Mouse (Mus musculus): ENCODE data around the gene March9. TPM values are rescaled to one million over a fixed set of nuclear protein-coding genes. Genes with fewer than 3 reads are reported as not detected.
"Not testable (repeated sequence)": the region's sequence is repeated elsewhere in the genome, so short reads cannot be mapped to it uniquely, and the experiment has no call there.

The March9 gene
- polyA plus RNA-seq, 1 experiment from 2014 or later = 1.2 TPM

DNA sequence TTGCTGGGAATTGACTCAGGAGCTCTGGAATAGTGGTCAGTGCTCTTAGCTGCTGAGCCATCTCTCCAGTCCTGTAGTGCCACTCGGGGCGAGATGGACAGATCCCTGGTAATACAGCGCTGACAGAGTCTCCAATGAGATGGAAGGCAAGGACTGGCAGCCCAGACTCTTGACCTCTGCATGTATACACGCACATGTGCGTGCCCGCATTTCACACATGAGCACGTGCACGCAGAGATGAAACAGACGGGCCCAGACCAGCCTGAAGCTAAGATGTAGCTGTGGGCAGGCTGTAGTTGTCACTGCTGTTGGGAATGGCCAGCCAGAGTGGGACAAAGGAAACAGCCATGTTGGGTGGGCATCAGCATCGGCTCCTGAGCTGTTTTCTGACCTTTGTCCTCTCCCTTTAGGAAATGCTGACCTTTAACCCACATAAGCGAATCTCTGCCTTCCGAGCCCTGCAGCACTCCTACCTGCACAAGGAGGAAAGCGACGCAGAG is 6.6 kb upstream of the March9 start:
- Histone ChIP-seq H3K9me3 (no peaks in the 10 kb centered on the region), H3K4me3 (peak overlapping the region; percentile 23; the same call in 1 of the 2 replicates), H3K27ac (replicated peaks) (no peak overlapping the region), H3K36me3 (replicated peaks) (peaks cover 46% of the 10 kb centered on the region), H3K4me1 (peaks cover 53% of the 10 kb centered on the region), H3K27me3 (replicated peaks; ENCODE audit: low read depth, poor library complexity, severe bottlenecking) (peaks cover 7% of the 10 kb centered on the region)
- WGBS = 88% methylated on average over 14 of the region's 14 CpGs
- DNase-seq (ENCODE audit: low spot score) = peak; percentile 20

DNA sequence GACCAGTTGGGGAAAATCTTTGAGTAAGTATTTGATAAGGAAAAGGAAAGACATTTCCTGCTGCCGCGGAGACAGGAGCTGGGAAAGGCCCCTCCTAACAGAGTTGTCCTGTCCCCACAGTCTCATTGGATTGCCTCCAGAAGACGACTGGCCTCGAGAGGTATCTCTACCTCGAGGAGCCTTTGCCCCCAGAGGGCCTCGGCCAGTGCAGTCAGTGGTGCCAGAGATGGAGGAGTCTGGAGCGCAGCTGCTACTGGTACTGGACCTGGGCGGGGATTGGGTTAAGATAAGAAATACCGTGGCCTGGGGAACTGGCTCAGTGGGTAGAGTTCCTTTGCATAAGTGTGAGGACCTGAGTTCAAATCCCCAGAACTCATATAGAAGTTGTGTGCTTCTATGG is 6.0 kb upstream of the March9 start:
- Histone ChIP-seq H3K4me3 (peak overlapping the region; percentile 93; the same call in 1 of the 2 replicates), H3K27ac (replicated peaks) (no peak overlapping the region), H3K4me1 (peaks cover 51% of the 10 kb centered on the region), H3K9me3 (no peaks in the 10 kb centered on the region), H3K27me3 (replicated peaks; ENCODE audit: low read depth, poor library complexity, severe bottlenecking) (peaks cover 13% of the 10 kb centered on the region), H3K36me3 (replicated peaks) (peaks cover 46% of the 10 kb centered on the region)
- DNase-seq (ENCODE audit: low spot score) = no peak
- 90% methylated on average over 9 of the region's 9 CpGs for WGBS

DNA sequence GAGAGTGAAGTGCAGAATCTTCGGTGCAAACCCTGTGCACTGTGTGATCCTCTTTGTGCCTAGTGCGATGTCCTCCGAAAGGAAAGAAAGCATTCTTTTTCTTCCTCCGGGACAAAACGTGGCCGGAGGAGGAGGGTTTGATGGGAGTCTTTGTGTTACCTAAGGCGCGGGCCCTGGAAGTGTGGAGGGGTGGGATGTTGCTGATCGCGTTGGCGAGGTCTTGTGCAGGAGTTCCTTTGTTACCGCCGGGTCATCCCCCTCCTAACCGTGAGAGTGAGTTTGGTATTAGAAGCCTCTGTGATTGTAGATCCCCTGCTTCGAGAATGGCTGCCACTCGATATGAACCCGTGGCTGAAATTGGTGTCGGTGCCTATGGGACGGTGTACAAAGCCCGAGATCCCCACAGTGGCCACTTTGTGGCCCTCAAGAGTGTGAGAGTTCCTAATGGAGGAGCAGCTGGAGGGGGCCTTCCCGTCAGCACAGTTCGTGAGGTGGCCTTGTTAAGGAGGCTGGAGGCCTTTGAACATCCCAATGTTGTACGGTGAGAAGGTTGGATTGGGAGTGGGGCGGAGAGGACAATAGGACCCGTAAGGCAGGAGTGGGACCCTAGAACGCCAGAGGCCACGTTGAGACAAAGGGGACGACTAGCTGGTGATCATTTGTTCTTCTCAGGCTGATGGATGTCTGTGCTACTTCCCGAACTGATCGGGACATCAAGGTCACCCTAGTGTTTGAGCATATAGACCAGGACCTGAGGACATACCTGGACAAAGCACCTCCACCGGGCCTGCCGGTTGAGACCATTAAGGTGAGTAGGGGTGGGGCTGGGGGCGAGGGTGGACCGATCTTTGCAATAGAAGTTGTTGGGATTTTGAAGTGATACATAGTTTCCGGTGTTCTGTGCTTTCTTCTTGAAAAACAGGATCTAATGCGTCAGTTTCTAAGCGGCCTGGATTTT is 4.2 kb upstream of the March9 start:
- Histone ChIP-seq H3K4me3 (peak overlapping the region; percentile 93), H3K9me3 (no peaks in the 10 kb centered on the region), H3K4me1 (peaks cover 62% of the 10 kb centered on the region), H3K27me3 (replicated peaks; ENCODE audit: low read depth, poor library complexity, severe bottlenecking) (peaks cover 31% of the 10 kb centered on the region), H3K27ac (replicated peaks) (peak overlapping the region; percentile 100), H3K36me3 (replicated peaks) (peaks cover 46% of the 10 kb centered on the region)
- peak; percentile 58 for DNase-seq (ENCODE audit: low spot score)
- WGBS = 16% methylated on average over 37 of the region's 37 CpGs

DNA sequence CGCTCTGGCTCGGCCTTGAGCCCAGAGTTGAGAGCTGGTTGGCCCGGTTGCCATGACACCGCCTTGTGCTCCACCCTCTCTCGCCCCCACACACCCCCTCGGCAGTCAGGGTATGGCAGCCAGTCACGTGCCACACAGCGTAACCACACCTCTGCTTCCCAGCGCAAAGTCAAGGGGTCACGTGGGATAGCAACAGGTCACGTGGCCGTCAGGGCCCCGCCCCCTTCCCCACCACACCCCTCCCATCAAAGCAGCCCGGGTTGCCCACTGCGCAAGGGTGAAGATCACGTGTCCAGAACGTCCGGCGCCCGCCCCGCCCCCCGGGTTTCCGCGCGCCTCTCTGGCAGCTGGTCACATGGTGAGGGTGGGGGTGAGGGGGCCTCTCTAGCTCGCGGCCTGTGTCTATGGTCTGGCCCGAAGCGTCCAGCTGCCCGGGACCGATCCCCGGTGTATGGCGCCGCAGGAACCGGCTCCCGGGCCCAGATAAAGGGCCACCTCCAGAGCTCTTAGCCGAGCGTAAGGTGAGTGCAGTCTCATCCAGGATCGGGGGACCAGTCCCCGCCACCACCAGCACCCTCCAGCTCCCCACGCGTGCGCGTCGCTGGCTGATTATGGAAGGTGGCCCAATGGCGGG is 3.4 kb upstream of the March9 start, which contains the start of gene Cdk4:
TSS of gene Cdk4 (plus strand) at position 296 of the 634 bp plus-strand sequence.
- peak; percentile 100 for DNase-seq (ENCODE audit: low spot score)
- Histone ChIP-seq H3K36me3 (replicated peaks) (peaks cover 41% of the 10 kb centered on the region), H3K4me3 (peak within 1 kb of the TSS; percentile 93), H3K27me3 (replicated peaks; ENCODE audit: low read depth, poor library complexity, severe bottlenecking) (peaks cover 39% of the 10 kb centered on the region), H3K4me1 (peaks cover 62% of the 10 kb centered on the region), H3K9me3 (no peaks in the 10 kb centered on the region), H3K27ac (replicated peaks) (peak within 1 kb of the TSS; percentile 100)
- under 1% methylated on average over 46 of the region's 46 CpGs for WGBS

DNA sequence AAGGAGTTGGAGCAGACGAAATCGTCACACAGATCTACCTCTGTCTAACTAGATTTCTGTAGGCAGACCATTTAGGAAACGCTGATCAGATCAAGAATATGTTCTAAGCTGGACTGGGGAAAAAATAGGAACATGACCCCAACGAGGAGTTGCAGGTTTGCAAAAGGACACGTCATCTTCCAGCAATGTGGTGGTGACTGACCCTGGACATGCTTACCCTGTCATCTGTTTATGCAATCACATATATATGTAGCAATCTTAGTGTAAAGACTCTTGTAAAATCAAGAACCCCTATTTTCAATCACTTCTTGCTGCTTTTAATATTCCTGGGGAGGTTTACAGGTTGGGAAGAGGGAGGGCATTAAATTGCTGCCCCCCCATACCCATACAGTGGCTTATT is 2.5 kb upstream of the March9 start:
- Histone ChIP-seq H3K4me1 (peaks cover 62% of the 10 kb centered on the region), H3K27ac (replicated peaks) (peak overlapping the region; percentile 100; the same call in 1 of the 2 replicates), H3K36me3 (replicated peaks) (peaks cover 35% of the 10 kb centered on the region), H3K4me3 (peak overlapping the region; percentile 93), H3K9me3 (no peaks in the 10 kb centered on the region), H3K27me3 (replicated peaks; ENCODE audit: low read depth, poor library complexity, severe bottlenecking) (peaks cover 47% of the 10 kb centered on the region)
- 83% methylated on average over 5 of the region's 5 CpGs for WGBS
- no peak for DNase-seq (ENCODE audit: low spot score)

DNA sequence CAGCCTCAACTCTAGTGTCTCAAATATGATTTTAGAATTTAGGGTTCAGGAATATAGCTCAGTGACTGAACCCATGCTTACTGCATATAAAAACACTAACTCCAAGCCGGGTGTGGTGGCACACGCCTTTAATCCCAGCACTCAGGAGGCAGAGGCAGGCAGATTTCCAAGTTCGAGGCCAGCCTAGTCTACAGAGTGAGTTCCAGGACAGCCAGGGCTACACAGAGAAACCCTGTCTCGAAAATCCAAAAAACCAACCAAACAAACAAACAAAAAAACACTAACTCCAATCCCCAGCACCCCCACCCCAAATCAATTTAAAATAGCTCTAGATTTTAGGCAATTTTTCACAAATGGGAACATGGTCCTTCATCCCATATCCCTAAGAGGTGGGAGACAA is 2.1 kb upstream of the March9 start:
- 85% methylated on average over 4 of the region's 4 CpGs for WGBS
- not testable (repeated sequence) for H3K9me3 ChIP-seq; H3K27ac ChIP-seq (replicated peaks); H3K4me3 ChIP-seq; DNase-seq (ENCODE audit: low spot score)
- peaks cover 62% of the 10 kb centered on the region for H3K4me1 ChIP-seq
- peaks cover 52% of the 10 kb centered on the region for H3K27me3 ChIP-seq (replicated peaks; ENCODE audit: low read depth, poor library complexity, severe bottlenecking)
- H3K36me3 ChIP-seq (replicated peaks) = peaks cover 35% of the 10 kb centered on the region

DNA sequence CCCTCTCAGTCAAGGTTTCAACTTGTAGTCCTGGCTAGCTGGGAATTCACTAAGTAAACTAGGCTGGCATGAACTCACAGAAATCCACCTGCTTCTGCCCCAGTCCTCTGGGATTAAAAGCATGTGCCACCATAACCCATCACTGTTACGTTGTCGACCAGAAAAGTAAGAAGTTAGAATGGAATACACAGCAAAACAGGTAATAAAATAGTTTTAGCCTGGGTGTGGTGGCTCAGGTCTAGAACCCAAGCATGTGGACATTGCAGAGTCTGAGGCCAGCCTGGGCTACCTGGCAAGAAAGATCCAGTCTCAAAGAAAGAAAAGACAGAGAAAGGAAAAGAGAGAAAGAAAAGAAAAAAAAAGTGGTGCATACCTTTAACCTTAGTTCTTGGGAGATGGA is 1.5 kb upstream of the March9 start:
- H3K9me3 ChIP-seq = no peaks in the 10 kb centered on the region
- WGBS = 73% methylated on average over 2 of the region's 2 CpGs
- peaks cover 35% of the 10 kb centered on the region for H3K36me3 ChIP-seq (replicated peaks)
- H3K4me3 ChIP-seq = no peak overlapping the region
- H3K27ac ChIP-seq (replicated peaks) = no peak overlapping the region
- peaks cover 58% of the 10 kb centered on the region for H3K4me1 ChIP-seq
- H3K27me3 ChIP-seq (replicated peaks; ENCODE audit: low read depth, poor library complexity, severe bottlenecking) = peaks cover 53% of the 10 kb centered on the region
- no peak for DNase-seq (ENCODE audit: low spot score)

DNA sequence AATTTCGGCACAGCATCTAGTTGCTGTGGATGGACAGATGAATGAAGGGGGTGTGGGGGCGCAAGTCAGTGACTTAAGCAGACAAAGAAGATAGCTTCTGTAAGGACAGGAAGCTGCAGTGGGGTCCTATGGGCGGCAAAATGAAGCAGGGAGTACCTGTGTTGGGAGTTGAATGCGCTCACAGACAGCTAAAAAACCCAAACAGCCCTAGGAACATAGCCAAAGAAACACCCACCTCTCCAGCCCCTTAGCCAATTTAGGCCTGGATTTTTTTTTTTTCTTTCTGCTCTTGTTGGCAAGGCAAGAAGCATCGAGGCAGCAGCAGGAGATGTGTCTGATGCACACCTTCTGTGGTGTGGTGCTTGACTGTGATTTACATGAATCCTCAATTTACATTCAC is 1.1 kb upstream of the March9 start:
- Histone ChIP-seq H3K27ac (replicated peaks) (no peak overlapping the region), H3K36me3 (replicated peaks) (peaks cover 35% of the 10 kb centered on the region), H3K4me1 (peaks cover 57% of the 10 kb centered on the region), H3K4me3 (peak overlapping the region; percentile 95; the same call in 1 of the 2 replicates), H3K27me3 (replicated peaks; ENCODE audit: low read depth, poor library complexity, severe bottlenecking) (peaks cover 58% of the 10 kb centered on the region), H3K9me3 (no peaks in the 10 kb centered on the region)
- no peak for DNase-seq (ENCODE audit: low spot score)
- WGBS = 36% methylated on average over 5 of the region's 5 CpGs

DNA sequence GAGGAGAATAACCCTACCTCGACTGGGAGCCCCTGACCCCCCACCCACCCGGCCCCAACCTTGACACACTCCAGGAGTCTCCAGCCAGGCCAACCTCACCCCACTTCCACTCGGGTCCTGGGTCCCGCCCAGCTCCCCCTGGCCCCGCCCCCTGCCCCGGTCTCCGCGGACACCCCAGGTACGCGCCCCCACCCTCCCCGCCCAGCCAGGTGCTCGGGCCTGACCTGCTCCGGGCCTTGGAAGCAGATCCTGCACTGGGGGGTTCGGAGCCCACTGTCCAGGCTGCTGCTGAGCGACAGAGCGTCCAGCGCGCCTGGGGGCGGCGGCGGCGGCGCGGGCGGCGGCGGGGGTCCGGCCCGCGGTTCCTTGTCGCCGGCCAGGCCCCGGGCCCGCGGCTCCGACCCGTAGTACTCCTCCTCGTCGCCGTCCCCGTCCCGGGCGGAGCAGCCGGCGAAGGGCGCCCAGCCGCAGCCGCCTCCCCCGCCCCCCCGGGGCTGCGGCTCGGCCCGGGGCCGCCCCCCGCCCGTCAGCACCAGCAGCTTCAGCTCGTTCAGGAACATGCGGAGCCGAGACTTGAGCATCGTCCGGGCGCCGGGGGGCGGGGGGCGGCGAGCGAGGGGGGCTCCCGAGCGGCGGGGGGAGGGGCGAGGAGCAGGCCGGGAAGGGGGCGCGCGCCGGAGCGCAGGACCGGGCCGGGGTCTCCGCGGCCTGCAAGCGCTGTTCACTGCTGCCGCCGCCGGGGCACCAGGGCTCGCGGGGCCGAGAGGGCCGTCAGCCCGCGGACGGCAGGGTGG is 613 bp downstream of the March9 start:
- peak overlapping the region; percentile 95 for H3K4me3 ChIP-seq
- peaks cover 29% of the 10 kb centered on the region for H3K36me3 ChIP-seq (replicated peaks)
- WGBS = under 1% methylated on average over 92 of the region's 92 CpGs
- H3K27ac ChIP-seq (replicated peaks) = peak overlapping the region; percentile 88
- DNase-seq (ENCODE audit: low spot score) = peak; percentile 67
- peaks cover 61% of the 10 kb centered on the region for H3K27me3 ChIP-seq (replicated peaks; ENCODE audit: low read depth, poor library complexity, severe bottlenecking)
- H3K9me3 ChIP-seq = no peaks in the 10 kb centered on the region
- H3K4me1 ChIP-seq = peaks cover 48% of the 10 kb centered on the region

DNA sequence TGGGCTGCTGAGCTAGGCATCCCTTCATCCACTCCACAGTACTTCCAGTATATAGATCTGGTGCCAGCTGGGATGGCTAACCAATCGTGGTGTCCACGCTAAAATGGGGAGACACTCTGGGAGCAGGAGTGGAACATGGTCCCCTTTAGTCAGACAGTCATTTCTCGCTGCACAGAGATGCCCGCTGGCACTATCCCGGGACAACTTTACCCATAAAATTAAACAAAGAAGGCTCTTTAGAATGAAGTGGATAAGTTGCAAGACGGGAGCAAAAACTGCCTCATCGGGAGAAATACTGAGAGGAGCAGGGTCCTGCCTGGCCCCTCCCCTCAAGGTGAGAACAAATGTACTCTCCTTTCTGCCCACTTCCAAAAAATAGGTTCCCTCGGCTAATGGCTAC is 1.3 kb downstream of the March9 start:
- H3K36me3 ChIP-seq (replicated peaks) = peaks cover 27% of the 10 kb centered on the region
- H3K4me1 ChIP-seq = peaks cover 48% of the 10 kb centered on the region
- H3K9me3 ChIP-seq = no peaks in the 10 kb centered on the region
- peaks cover 63% of the 10 kb centered on the region for H3K27me3 ChIP-seq (replicated peaks; ENCODE audit: low read depth, poor library complexity, severe bottlenecking)
- no peak for DNase-seq (ENCODE audit: low spot score)
- WGBS = 14% methylated on average over 8 of the region's 8 CpGs
- peak overlapping the region; percentile 95 for H3K4me3 ChIP-seq
- 0 out of 2 replicates have a peak overlapping the region, but pooled peaks have one; percentile 10 for H3K27ac ChIP-seq (replicated peaks)

DNA sequence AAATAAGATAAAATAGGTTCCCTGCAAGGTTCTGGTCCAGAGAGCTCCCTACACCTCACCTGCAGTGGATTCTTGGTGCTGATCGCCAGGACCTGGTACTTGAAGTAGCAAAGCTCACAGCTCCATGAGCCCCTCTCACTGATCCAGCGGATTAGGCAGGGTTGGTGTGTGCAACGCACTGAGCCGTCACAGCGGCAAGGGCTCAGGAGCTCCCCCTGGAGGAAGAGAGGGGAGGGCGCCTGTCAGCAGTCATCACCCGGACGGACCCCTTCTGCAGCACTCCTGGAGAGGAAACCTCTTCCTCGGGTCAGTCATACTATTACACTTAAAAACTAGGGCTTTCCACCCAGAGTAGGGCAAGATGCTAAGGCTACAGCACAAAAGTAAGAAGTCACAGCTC is 1.8 kb downstream of the March9 start:
- H3K27me3 ChIP-seq (replicated peaks; ENCODE audit: low read depth, poor library complexity, severe bottlenecking) = peaks cover 66% of the 10 kb centered on the region
- H3K27ac ChIP-seq (replicated peaks) = no peak overlapping the region
- 1% methylated on average over 9 of the region's 9 CpGs for WGBS
- DNase-seq (ENCODE audit: low spot score) = peak; percentile 88
- peaks cover 27% of the 10 kb centered on the region for H3K36me3 ChIP-seq (replicated peaks)
- no peaks in the 10 kb centered on the region for H3K9me3 ChIP-seq
- H3K4me1 ChIP-seq = peaks cover 48% of the 10 kb centered on the region
- H3K4me3 ChIP-seq = peak overlapping the region; percentile 95

DNA sequence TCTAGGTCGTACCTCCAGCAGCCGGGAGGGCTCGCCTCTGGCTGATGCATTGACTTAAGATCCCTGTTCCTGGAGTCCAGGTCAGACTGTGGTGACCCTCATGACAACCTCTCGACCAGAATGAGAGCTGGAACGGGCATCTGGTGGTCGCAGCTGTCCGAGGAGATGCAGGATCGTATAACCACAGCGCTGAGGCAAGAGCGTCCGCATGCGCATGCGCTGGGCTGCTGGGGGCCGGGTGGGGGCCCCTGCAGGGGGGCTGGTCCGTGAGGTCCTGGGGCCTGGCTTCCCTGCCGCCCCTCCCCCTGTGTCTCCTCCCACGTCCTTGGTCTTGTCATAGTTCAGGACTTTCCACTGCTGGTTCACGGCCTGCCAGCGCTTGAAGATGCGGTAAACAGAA is 3.5 kb downstream of the March9 start:
- Histone ChIP-seq H3K4me1 (peaks cover 42% of the 10 kb centered on the region), H3K36me3 (replicated peaks) (peaks cover 27% of the 10 kb centered on the region), H3K27ac (replicated peaks) (no peak overlapping the region), H3K27me3 (replicated peaks; ENCODE audit: low read depth, poor library complexity, severe bottlenecking) (peaks cover 74% of the 10 kb centered on the region), H3K9me3 (no peaks in the 10 kb centered on the region), H3K4me3 (peak overlapping the region; percentile 13; the same call in 1 of the 2 replicates)
- no peak for DNase-seq (ENCODE audit: low spot score)
- WGBS = 85% methylated on average over 20 of the region's 20 CpGs
